Comparison of ENCODE assay signal across 9 mouse cellular contexts in genomic region chr7:122158488-122158887, GRCm38 (mm10). TPM values are rescaled to one million over a fixed set of nuclear protein-coding genes. Genes with fewer than 3 reads are reported as not detected.
DNase-seq lines count a peak whose midpoint lies in the region; ATAC-seq and TF ChIP-seq lines count a peak whose summit lies in the region.
"Had no signal": no experiment of that assay in that cellular context is flagged by ENCODE, and none has a peak within 500 bp of the region (broad histone marks: within the 10 kb centered on the region; RNA-seq: fewer than 3 reads in every experiment).

No protein-coding gene starts in this region.

- no peaks in the 10 kb centered on the region for H3K27me3 ChIP-seq in kidney, adult 2 months (replicated peaks; ENCODE audit: control insufficient read depth, insufficient read depth, low read length)
- no peaks in the 10 kb centered on the region for H3K27me3 ChIP-seq in hindbrain, postnatal 0 days (ENCODE audit: insufficient read depth, low read length)
- no peaks in the 10 kb centered on the region for H3K27me3 ChIP-seq in midbrain, embryonic 15.5 days (replicated peaks)

- peak overlapping the region; percentile 99 for H3K4me2 ChIP-seq in hindbrain, postnatal 0 days (ENCODE audit: low read depth, low read length)
- peak overlapping the region; percentile 87 for H3K4me2 ChIP-seq in midbrain, embryonic 15.5 days

- WGBS in kidney, adult 2 months = 4% methylated on average over 13 of the region's 13 CpGs
- WGBS in hindbrain, postnatal 0 days = 5% methylated on average over 13 of the region's 13 CpGs
- WGBS in midbrain, embryonic 15.5 days = 2% methylated on average over 13 of the region's 13 CpGs

- H3K9ac ChIP-seq in hindbrain, postnatal 0 days (replicated peaks; ENCODE audit: low read length) = peak overlapping the region; percentile 62
- peak overlapping the region; percentile 54 for H3K9ac ChIP-seq in midbrain, embryonic 15.5 days

- intact Hi-C loops in left cerebral cortex, postnatal 25 days (cut with DNase I) = no loop called here

- peak overlapping the region; percentile 77 for H3K4me3 ChIP-seq in kidney, adult 2 months (ENCODE audit: insufficient read depth, low read depth, low read length)
- peak overlapping the region; percentile 71 for H3K4me3 ChIP-seq in cortical plate, adult 2 months (ENCODE audit: insufficient read depth, low read length)
- H3K4me3 ChIP-seq in hindbrain, postnatal 0 days (ENCODE audit: low read length) = peak overlapping the region; percentile 69
- peak overlapping the region; percentile 62 for H3K4me3 ChIP-seq in midbrain, embryonic 15.5 days

- no peak overlapping the region for H3K27ac ChIP-seq in kidney, adult 2 months (ENCODE audit: insufficient read depth, low read depth, low read length)
- H3K27ac ChIP-seq in cortical plate, adult 2 months (ENCODE audit: insufficient read depth, low read length) = no peak overlapping the region
- H3K27ac ChIP-seq in hindbrain, postnatal 0 days = peak overlapping the region; percentile 48; the same call in 1 of the 2 replicates
- H3K27ac ChIP-seq in midbrain, embryonic 15.5 days = peak overlapping the region; percentile 68

- TF ChIP-seq CTCF in kidney, adult 2 months (conservative IDR thresholded peaks at IDR 0.05; ENCODE audit: insufficient read depth, insufficient read length, low read depth, low read length) = no peak
- TF ChIP-seq CTCF in cortical plate, adult 2 months (IDR thresholded peaks at IDR 0.05; ENCODE audit: extremely low read depth, insufficient read depth, low read length) = no peak
- no peak for TF ChIP-seq CTCF in hindbrain, postnatal 0 days (IDR thresholded peaks at IDR 0.05; ENCODE audit: low read depth)

- ATAC-seq in hindbrain, postnatal 0 days = no peak
- ATAC-seq in midbrain, embryonic 15.5 days (replicated peaks) = 0 out of 2 replicates have a peak, but pooled peaks have one; percentile 1

- no peaks in the 10 kb centered on the region for H3K4me1 ChIP-seq in kidney, adult 2 months (ENCODE audit: control insufficient read depth, insufficient read depth, low read length)
- no peaks in the 10 kb centered on the region for H3K4me1 ChIP-seq in cortical plate, adult 2 months (ENCODE audit: control insufficient read depth, insufficient read depth, low read length)
- peaks cover 14% of the 10 kb centered on the region; the same call in 1 of the 2 replicates for H3K4me1 ChIP-seq in hindbrain, postnatal 0 days (ENCODE audit: insufficient read depth, low read length)
- peaks cover 28% of the 10 kb centered on the region for H3K4me1 ChIP-seq in midbrain, embryonic 15.5 days

- DNase-seq in kidney, adult 2 months = peak; percentile 9
- no peak for DNase-seq in kidney, postnatal 36 days
- DNase-seq in hindbrain, postnatal 0 days (ENCODE audit: low spot score) = no peak
- no peak for DNase-seq in urinary bladder, adult 18-20 months (ENCODE audit: low spot score in 2 of 2)
- no peak for DNase-seq in right cerebral cortex, postnatal 10 days (ENCODE audit: low spot score in 2 of 2)
- no peak for DNase-seq in left cerebral cortex, postnatal 25 days (ENCODE audit: low spot score in 2 of 2)

- TF ChIP-seq POLR2A in kidney, adult 2 months (IDR thresholded peaks at IDR 0.05; ENCODE audit: low read depth, low read length) = no peak
- no peak for TF ChIP-seq POLR2A in cortical plate, adult 2 months (IDR thresholded peaks at IDR 0.05; ENCODE audit: extremely low read depth, insufficient read depth, low read length)

- H3K9me3 ChIP-seq in hindbrain, postnatal 0 days (ENCODE audit: low read length) = no peaks in the 10 kb centered on the region
- no peaks in the 10 kb centered on the region for H3K9me3 ChIP-seq in midbrain, embryonic 15.5 days

- no peaks in the 10 kb centered on the region for H3K36me3 ChIP-seq in kidney, adult 2 months (ENCODE audit: control insufficient read depth, insufficient read depth, low read length)
- H3K36me3 ChIP-seq in hindbrain, postnatal 0 days (ENCODE audit: insufficient read depth, low read length) = no peaks in the 10 kb centered on the region
- H3K36me3 ChIP-seq in midbrain, embryonic 15.5 days (replicated peaks) = no peaks in the 10 kb centered on the region

RNA-seq across cellular contexts. Expression of gene Plk1, which starts 0.8 kb away (rescaled TPM):
- polyA plus RNA-seq in kidney, adult 2 months (2012; rRNA removed) = 1.1 and 1.5 TPM in 2 replicates
- 3.3 and 3.7 TPM in 2 replicates for polyA plus RNA-seq in cortical plate, adult 2 months (2012; rRNA removed)
- total RNA-seq in hindbrain, postnatal 0 days (2014; rRNA removed) = 12.0 and 15.6 TPM in 2 replicates
- polyA plus RNA-seq in hindbrain, postnatal 0 days (2015; fragmentation: Nextera tagmentation; extraction: Ambion mirVana) = 15.1 and 18.5 TPM in 2 replicates
- polyA plus RNA-seq in midbrain, embryonic 15.5 days (2015; fragmentation: Nextera tagmentation; extraction: Ambion mirVana) = 17.2 and 22.9 TPM in 2 replicates
- 1 to 10 TPM; 1.4 to 2.2 TPM for total RNA-seq in left cerebral cortex, postnatal 25 days (2021)

RNA-seq across cellular contexts. Expression of gene Dctn5, which starts 25.6 kb away (rescaled TPM):
- 74.9 and 77.1 TPM in 2 replicates for polyA plus RNA-seq in kidney, adult 2 months (2012; rRNA removed)
- polyA plus RNA-seq in cortical plate, adult 2 months (2012; rRNA removed) = 124 and 126 TPM in 2 replicates
- 96.1 and 117 TPM in 2 replicates for total RNA-seq in hindbrain, postnatal 0 days (2014; rRNA removed)
- polyA plus RNA-seq in hindbrain, postnatal 0 days (2015; fragmentation: Nextera tagmentation; extraction: Ambion mirVana) = 143 and 154 TPM in 2 replicates
- 166 and 173 TPM in 2 replicates for polyA plus RNA-seq in midbrain, embryonic 15.5 days (2015; fragmentation: Nextera tagmentation; extraction: Ambion mirVana)
- total RNA-seq in left cerebral cortex, postnatal 25 days (2021) = 100 to 1,000 TPM in 1 of 2 experiments, 10 to 100 TPM in 1; 99.1 to 105 TPM

RNA-seq across cellular contexts. Expression of gene Palb2, which starts 25.7 kb away (rescaled TPM):
- polyA plus RNA-seq in kidney, adult 2 months (2012; rRNA removed) = 0.59 and 0.98 TPM in 2 replicates
- 1.6 and 2.1 TPM in 2 replicates for polyA plus RNA-seq in cortical plate, adult 2 months (2012; rRNA removed)
- total RNA-seq in hindbrain, postnatal 0 days (2014; rRNA removed) = 2.6 and 5.4 TPM in 2 replicates
- 2.0 and 2.8 TPM in 2 replicates for polyA plus RNA-seq in hindbrain, postnatal 0 days (2015; fragmentation: Nextera tagmentation; extraction: Ambion mirVana)
- polyA plus RNA-seq in midbrain, embryonic 15.5 days (2015; fragmentation: Nextera tagmentation; extraction: Ambion mirVana) = 4.9 and 5.0 TPM in 2 replicates
- total RNA-seq in left cerebral cortex, postnatal 25 days (2021) = 1 to 10 TPM; 1.0 to 2.6 TPM

RNA-seq across cellular contexts. Expression of gene Ern2, which starts 27.5 kb away (rescaled TPM):
- polyA plus RNA-seq in kidney, adult 2 months (2012; rRNA removed) = 0.16 and 0.19 TPM in 2 replicates
- polyA plus RNA-seq in cortical plate, adult 2 months (2012; rRNA removed) = 0.10 and 0.13 TPM in 2 replicates
- 1.6 and 2.0 TPM in 2 replicates for total RNA-seq in hindbrain, postnatal 0 days (2014; rRNA removed)
- polyA plus RNA-seq in hindbrain, postnatal 0 days (2015; fragmentation: Nextera tagmentation; extraction: Ambion mirVana) = 1.4 TPM in 2 replicates
- 1.9 and 2.7 TPM in 2 replicates for polyA plus RNA-seq in midbrain, embryonic 15.5 days (2015; fragmentation: Nextera tagmentation; extraction: Ambion mirVana)
- under 1 TPM; 0.25 to 0.44 TPM for total RNA-seq in left cerebral cortex, postnatal 25 days (2021)
- total RNA-seq: hematopoietic stem cell, adult 5-6 weeks had no signal

RNA-seq across cellular contexts. Expression of gene Ndufab1, which starts 56.8 kb away (rescaled TPM):
- 437 and 852 TPM in 2 replicates for polyA plus RNA-seq in kidney, adult 2 months (2012; rRNA removed)
- polyA plus RNA-seq in cortical plate, adult 2 months (2012; rRNA removed) = 199 and 201 TPM in 2 replicates
- total RNA-seq in hindbrain, postnatal 0 days (2014; rRNA removed) = 41.4 and 67.2 TPM in 2 replicates
- 815 and 826 TPM in 2 replicates for polyA plus RNA-seq in hindbrain, postnatal 0 days (2015; fragmentation: Nextera tagmentation; extraction: Ambion mirVana)
- 588 and 603 TPM in 2 replicates for polyA plus RNA-seq in midbrain, embryonic 15.5 days (2015; fragmentation: Nextera tagmentation; extraction: Ambion mirVana)
- 100 to 1,000 TPM; 258 to 307 TPM for total RNA-seq in left cerebral cortex, postnatal 25 days (2021)

Comparison
In these comparisons a context has a peak if more than half of its experiments do, and no peak if none do; other contexts are left out.
1. H3K27ac ChIP-seq: peak in hindbrain, postnatal 0 days (single experiment) and midbrain, embryonic 15.5 days (single experiment); none in kidney, adult 2 months (single experiment) and cortical plate, adult 2 months (single experiment).
2. Peak in every context shown above with its lines, with median percentiles within 50 percentile points of each other: H3K4me3 ChIP-seq.